Mouse (Mus musculus) T-helper 2 cell (primary cell): ENCODE results near the gene Gkn1.

Experiments
- in situ Hi-C: fragments of 300-600 bp; cut with MboI, MseI; formaldehyde crosslinking; loops from one replicate; pipeline ENCODE4 v1.15.1; 2025; ENCODE audit warnings: high pct_unique_total_duplicates

Gkn1 gene

DNA sequence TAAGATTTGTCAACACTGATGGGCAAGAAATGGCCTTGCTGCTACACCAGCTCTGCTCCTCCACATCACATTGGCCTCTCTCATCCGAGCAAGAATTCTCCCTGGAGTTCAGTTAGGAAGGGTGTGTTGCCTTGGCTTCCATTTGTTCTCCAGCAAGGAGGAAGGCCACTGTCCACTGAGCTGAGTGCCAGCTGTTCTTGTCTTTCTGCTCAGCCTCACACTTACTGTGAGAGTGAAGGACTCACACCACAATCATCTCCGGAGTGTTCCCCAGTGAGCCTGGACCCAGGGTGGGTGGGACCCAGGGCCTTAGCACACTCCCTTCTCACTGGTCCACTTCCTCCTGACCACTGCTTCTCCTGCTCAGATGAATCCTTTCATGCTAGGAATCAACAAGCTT is 23.8 kb downstream of the Gkn1 start:
- in situ Hi-C loops: loop anchor here (5.0 kb wide), 1 partner anchor 225 kb away; the partner anchor contains the start of gene D6Ertd527e

DNA sequence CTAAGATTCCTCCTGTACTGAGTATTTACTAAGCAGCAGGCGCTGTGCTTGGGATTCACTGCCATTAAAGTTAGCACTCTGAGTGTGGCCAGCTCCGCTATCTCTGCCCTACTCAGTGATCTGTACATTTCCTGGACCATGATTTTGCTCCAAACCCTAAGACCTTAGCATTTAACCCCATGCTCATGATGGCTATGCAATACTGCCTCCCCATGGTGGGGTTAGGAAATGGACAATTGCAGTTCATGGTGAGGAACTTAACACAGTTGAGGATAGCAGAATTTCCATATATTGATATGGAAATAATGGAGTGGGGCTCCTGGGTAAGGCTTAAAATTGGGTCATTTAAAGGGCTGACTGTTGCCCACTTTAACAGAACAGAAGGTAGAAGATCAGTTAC is 27.4 kb downstream of the Gkn1 start:
- in situ Hi-C loops: no loop called here

DNA sequence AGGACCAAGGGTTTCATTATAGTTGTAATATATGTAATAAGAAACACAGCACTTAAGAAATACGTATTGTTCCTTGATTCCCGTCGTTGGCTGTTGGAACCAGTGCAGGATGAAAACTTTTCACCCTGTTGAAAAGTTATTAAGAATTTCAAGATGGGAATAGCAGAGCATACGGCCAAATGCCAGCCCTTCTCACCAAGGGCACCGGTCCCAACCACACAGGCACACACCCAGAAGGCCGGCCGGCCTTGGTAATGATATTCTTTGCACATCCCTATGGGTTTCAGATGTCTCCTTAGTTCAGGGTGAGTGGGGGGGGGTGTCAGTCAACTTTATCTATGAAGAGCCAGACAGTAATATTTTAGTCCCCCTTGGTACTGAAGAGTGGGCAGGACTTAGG is 32.1 kb downstream of the Gkn1 start:
- in situ Hi-C loops: no loop called here

DNA sequence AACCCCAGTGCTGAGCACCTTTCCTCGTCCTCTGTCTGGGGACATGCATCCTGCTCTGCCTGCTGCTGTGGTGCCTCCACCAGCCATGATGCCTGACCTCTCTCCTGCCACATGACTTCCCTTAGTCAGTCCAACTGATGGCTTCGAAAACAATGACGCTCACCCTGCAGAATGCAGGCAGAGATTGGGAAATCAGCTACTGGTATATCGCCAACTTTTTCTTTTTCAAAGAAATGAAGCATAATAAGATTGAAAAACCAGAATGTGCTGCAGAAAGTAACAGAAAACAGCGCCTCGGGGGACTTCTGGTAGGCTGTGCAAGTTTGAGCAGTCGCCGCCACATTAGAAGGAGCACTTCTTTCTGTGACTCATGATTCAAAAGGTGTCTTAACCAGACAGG is 33.8 kb downstream of the Gkn1 start:
- in situ Hi-C loops: no loop called here

DNA sequence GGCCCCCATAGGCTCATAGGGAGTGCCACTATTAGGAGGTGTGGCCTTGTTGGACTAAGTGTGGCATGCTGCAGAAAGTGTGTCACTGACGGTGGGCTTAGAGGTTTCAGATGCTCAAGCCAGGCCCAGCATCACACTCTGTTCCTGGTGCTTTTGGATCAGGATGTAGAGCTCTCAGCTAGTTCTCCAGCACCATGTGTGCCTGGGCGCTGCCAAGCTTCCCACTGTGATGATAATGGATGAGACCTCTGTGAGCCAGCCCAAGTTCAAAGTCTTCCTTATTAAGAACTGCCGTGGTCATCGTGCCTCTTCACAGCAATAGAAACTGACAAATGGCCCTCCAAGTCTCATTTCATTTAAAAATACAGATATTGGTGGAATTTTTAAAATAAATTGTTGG is 38.0 kb downstream of the Gkn1 start:
- in situ Hi-C loops: no loop called here

DNA sequence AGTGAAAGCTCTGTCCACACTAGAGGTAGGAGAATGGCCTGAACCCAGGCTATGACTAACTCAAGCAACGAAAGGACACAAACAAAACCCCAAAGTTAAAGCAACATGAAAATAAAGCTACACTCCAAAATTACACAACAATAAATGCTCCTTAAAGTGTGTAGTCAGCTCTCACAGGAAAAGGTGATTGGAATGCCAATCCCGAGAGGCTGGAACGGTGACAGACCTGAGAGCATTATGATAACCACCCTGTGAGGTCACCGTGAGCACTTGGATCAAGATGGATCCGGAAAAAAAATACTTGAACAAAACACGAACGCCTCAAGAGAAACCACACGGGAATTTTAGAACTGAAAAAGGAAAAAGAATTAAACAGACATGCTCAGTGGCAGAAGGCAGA is 46.3 kb downstream of the Gkn1 start:
- in situ Hi-C loops: no loop called here

DNA sequence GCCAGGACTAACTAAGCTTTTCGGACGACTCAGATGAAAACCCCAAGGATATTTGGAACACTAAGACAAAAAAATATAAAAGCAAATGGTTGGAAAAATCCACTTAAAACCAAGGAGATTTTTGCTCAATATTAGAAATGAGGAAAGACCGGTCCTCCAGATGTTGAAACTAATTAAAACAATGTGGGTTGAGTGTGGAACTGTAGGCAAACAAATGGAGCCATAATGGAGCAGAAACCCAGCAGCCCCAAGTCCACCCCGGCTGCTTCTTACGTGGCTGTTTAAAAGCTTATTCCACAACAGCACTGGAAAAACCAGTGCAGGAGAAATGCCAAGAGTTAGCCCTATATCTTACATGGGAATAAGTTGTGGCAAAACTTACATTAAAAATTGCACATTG is 48.0 kb downstream of the Gkn1 start:
- in situ Hi-C loops: no loop called here

DNA sequence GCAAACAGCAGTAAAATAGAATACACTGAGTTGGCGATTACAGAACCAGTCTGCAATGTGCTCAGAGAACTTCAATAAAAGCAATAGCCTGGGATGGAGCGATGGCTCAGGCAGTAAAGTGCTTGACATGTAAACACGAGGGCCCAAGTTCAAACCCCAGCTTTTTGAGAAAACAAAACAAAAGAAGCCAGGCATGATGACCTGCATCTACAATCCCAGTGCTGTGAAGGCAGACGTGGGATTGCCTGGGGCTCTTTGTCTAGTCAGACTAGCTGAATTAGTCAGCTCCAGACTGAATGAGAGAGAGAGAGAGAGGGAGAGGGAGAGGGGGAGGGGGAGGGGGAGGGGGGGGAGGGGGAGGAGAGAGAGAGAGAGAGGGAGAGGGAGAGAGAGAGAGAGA is 48.8 kb downstream of the Gkn1 start:
- in situ Hi-C loops: no loop called here
